Comparison of ENCODE assay signal across 8 mouse cellular contexts in genomic region chr5:122653446-122654267, GRCm38 (mm10). TPM values are rescaled to one million over a fixed set of nuclear protein-coding genes. Genes with fewer than 3 reads are reported as not detected.
DNase-seq lines count a peak whose midpoint lies in the region; ATAC-seq and TF ChIP-seq lines count a peak whose summit lies in the region.

No protein-coding gene starts in this region.

- peak; percentile 80 for ATAC-seq in hindbrain, embryonic 12.5 days (ENCODE audit: low FRiP score)
- ATAC-seq in midbrain, embryonic 11.5 days (ENCODE audit: low FRiP score): peak; percentile 89

- H3K27ac ChIP-seq in MEL (ENCODE audit: control insufficient read depth, low read depth, low read length): peak overlapping the region; percentile 37
- peak overlapping the region; percentile 83 for H3K27ac ChIP-seq in hindbrain, embryonic 12.5 days
- H3K27ac ChIP-seq in midbrain, embryonic 11.5 days (ENCODE audit: low read depth, low read length): peak overlapping the region; percentile 67

- peaks cover 20 to 38% of the 10 kb centered on the region in 2 experiments for H3K4me1 ChIP-seq in MEL (ENCODE audit: control insufficient read depth in 1 of 2, insufficient read depth in 2 of 2, low read length in 2 of 2)
- H3K4me1 ChIP-seq in hindbrain, embryonic 12.5 days: peaks cover 24% of the 10 kb centered on the region
- H3K4me1 ChIP-seq in midbrain, embryonic 11.5 days (ENCODE audit: control insufficient read depth, insufficient read depth, low read length): peaks cover 27% of the 10 kb centered on the region

- peaks cover 20% of the 10 kb centered on the region for H3K79me2 ChIP-seq in MEL (ENCODE audit: control insufficient read depth, insufficient read depth, low read length, poor library complexity)

- H3K36me3 ChIP-seq in MEL (ENCODE audit: control insufficient read depth in 1 of 2, insufficient read depth in 2 of 2, low read length in 2 of 2): peaks cover 0 to 36% of the 10 kb centered on the region in 2 experiments; a peak in 3 of 4 replicates
- H3K36me3 ChIP-seq in hindbrain, embryonic 12.5 days: no peaks in the 10 kb centered on the region
- no peaks in the 10 kb centered on the region for H3K36me3 ChIP-seq in midbrain, embryonic 11.5 days (ENCODE audit: control insufficient read depth, insufficient read depth, low read length)

- peak; percentile 43 to 52 for DNase-seq in layer of hippocampus, adult 8-10 months (ENCODE audit: low spot score in 2 of 2)
- DNase-seq in layer of hippocampus, postnatal 14 days (ENCODE audit: low spot score in 2 of 2): no peak
- no peak for DNase-seq in MEL (ENCODE audit: low read depth, low spot score)
- peak; percentile 74 to 75 for DNase-seq in cerebellum, postnatal 25 days
- DNase-seq in midbrain, embryonic 11.5 days (ENCODE audit: low spot score, missing footprints): peak; percentile 94
- no peak for DNase-seq in adrenal gland, postnatal 10 days
- DNase-seq in c-Kit-positive CD71-positive TER-119-positive erythroid progenitor cells, embryonic 14.5 days (ENCODE audit: low spot score): no peak

- H3K9ac ChIP-seq in MEL (ENCODE audit: control insufficient read depth, low read depth, low read length, poor library complexity, severe bottlenecking): peak overlapping the region; percentile 12; the same call in 1 of the 2 replicates
- H3K9ac ChIP-seq in hindbrain, embryonic 12.5 days: 0 out of 2 replicates have a peak overlapping the region, but pooled peaks have one; percentile 0
- H3K9ac ChIP-seq in midbrain, embryonic 11.5 days (ENCODE audit: low read length): peak overlapping the region; percentile 43

- WGBS in hindbrain, embryonic 12.5 days: 21% methylated on average over 15 of the region's 15 CpGs
- WGBS in midbrain, embryonic 11.5 days: 27% methylated on average over 15 of the region's 15 CpGs

- no peaks in the 10 kb centered on the region for H3K27me3 ChIP-seq in MEL (ENCODE audit: control insufficient read depth in 1 of 2, insufficient read depth in 2 of 2, low read length in 2 of 2)
- H3K27me3 ChIP-seq in hindbrain, embryonic 12.5 days: no peaks in the 10 kb centered on the region
- no peaks in the 10 kb centered on the region for H3K27me3 ChIP-seq in midbrain, embryonic 11.5 days (ENCODE audit: control insufficient read depth, insufficient read depth, low read length)

- no peak for TF ChIP-seq RAD21 in MEL (IDR thresholded peaks at IDR 0.05; ENCODE audit: low read depth, low read length)

- no peaks in the 10 kb centered on the region for H3K9me3 ChIP-seq in MEL (replicated peaks; ENCODE audit: insufficient read depth, low read length)
- H3K9me3 ChIP-seq in hindbrain, embryonic 12.5 days (replicated peaks): no peaks in the 10 kb centered on the region
- H3K9me3 ChIP-seq in midbrain, embryonic 11.5 days (ENCODE audit: control insufficient read depth, low read length): no peaks in the 10 kb centered on the region

- no peak for TF ChIP-seq POLR2A in MEL (IDR thresholded peaks at IDR 0.05; ENCODE audit: control insufficient read depth in 1 of 2, insufficient read depth in 1 of 2, low read depth in 1 of 2, low read length in 2 of 2, poor library complexity in 1 of 2)

- H3K4me2 ChIP-seq in hindbrain, embryonic 12.5 days (replicated peaks): 0 out of 2 replicates have a peak overlapping the region, but pooled peaks have one; percentile 7
- peak overlapping the region; percentile 6; the same call in 1 of the 2 replicates for H3K4me2 ChIP-seq in midbrain, embryonic 11.5 days

- TF ChIP-seq CTCF in MEL (IDR thresholded peaks at IDR 0.05 in 2 of 3, conservative IDR thresholded peaks at IDR 0.05 in 1 of 3; ENCODE audit: control insufficient read depth in 1 of 3, insufficient read depth in 1 of 3, low read depth in 2 of 3, low read length in 3 of 3, poor library complexity in 1 of 3, severe bottlenecking in 1 of 3): no peak

- H3K4me3 ChIP-seq in MEL (ENCODE audit: control insufficient read depth in 1 of 2, insufficient read depth in 1 of 2, low read depth in 2 of 2, low read length in 2 of 2): no peak overlapping the region
- H3K4me3 ChIP-seq in hindbrain, embryonic 12.5 days: no peak overlapping the region
- H3K4me3 ChIP-seq in midbrain, embryonic 11.5 days (ENCODE audit: low read depth, low read length): no peak overlapping the region

- no peak for TF ChIP-seq EP300 in MEL (IDR thresholded peaks at IDR 0.05; ENCODE audit: low read depth in 1 of 2, low read length in 2 of 2)

TF ChIP-seq in MEL, 35 proteins besides CTCF, POLR2A, EP300 and RAD21:
- no peak for TF ChIP-seq USF2 (IDR thresholded peaks at IDR 0.05; ENCODE audit: borderline replicate concordance in 1 of 2, insufficient read depth in 1 of 2, low read depth in 1 of 2, low read length in 2 of 2)
- TF ChIP-seq SMC3 (IDR thresholded peaks at IDR 0.05; ENCODE audit: low read depth, low read length): no peak
- no peak for TF ChIP-seq TBP (IDR thresholded peaks at IDR 0.05; ENCODE audit: low read depth, low read length)
- no peak for TF ChIP-seq ETS1 (IDR thresholded peaks at IDR 0.05; ENCODE audit: low read depth, low read length)
- no peak for TF ChIP-seq NELFE (IDR thresholded peaks at IDR 0.05; ENCODE audit: low read depth, low read length)
- TF ChIP-seq JUND (IDR thresholded peaks at IDR 0.05; ENCODE audit: low read depth, low read length): no peak
- TF ChIP-seq MXI1 (IDR thresholded peaks at IDR 0.05; ENCODE audit: low read depth, low read length): no peak
- TF ChIP-seq ELF1 (IDR thresholded peaks at IDR 0.05; ENCODE audit: low read depth, low read length): no peak
- TF ChIP-seq MEF2A (IDR thresholded peaks at IDR 0.05; ENCODE audit: extremely low read depth, insufficient replicate concordance, low read depth, low read length, poor library complexity, severe bottlenecking): no peak
- no peak for TF ChIP-seq BHLHE40 (IDR thresholded peaks at IDR 0.05; ENCODE audit: borderline replicate concordance, low read depth, low read length)
- no peak for TF ChIP-seq ZKSCAN1 (IDR thresholded peaks at IDR 0.05; ENCODE audit: low read depth, low read length)
- no peak for TF ChIP-seq ZMIZ1 (IDR thresholded peaks at IDR 0.05; ENCODE audit: low read depth, low read length)
- TF ChIP-seq SIN3A (IDR thresholded peaks at IDR 0.05; ENCODE audit: low read length): no peak
- no peak for TF ChIP-seq TCF12 (IDR thresholded peaks at IDR 0.05; ENCODE audit: low read depth, low read length)
- no peak for TF ChIP-seq UBTF (IDR thresholded peaks at IDR 0.05; ENCODE audit: borderline replicate concordance, insufficient read depth, low read depth, low read length)
- TF ChIP-seq MYC (IDR thresholded peaks at IDR 0.05; ENCODE audit: low read depth, low read length): no peak
- no peak for TF ChIP-seq RCOR1 (IDR thresholded peaks at IDR 0.05; ENCODE audit: low read depth, low read length)
- no peak for TF ChIP-seq ZC3H11A (IDR thresholded peaks at IDR 0.05; ENCODE audit: low read depth, low read length)
- TF ChIP-seq MYB (IDR thresholded peaks at IDR 0.05; ENCODE audit: low read depth, low read length): no peak
- no peak for TF ChIP-seq POLR2AphosphoS5 (IDR thresholded peaks at IDR 0.05; ENCODE audit: borderline replicate concordance, low read depth, low read length)

RNA-seq across cellular contexts. Expression of gene P2rx7, which starts 9.9 kb away (rescaled TPM):
- 10 to 100 TPM; 10.3 to 16.4 (median 13.1) TPM for total RNA-seq in layer of hippocampus, adult 8-10 months (2022)
- 1 to 10 TPM; 7.8 TPM for total RNA-seq in layer of hippocampus, postnatal 14 days (2021)
- 25.3 and 29.3 TPM in 2 replicates for total RNA-seq in MEL (2012; rRNA removed)
- 100 to 1,000 TPM in 1 of 2 experiments, 10 to 100 TPM in 1; 40.8 to 254 TPM for polyA plus RNA-seq in MEL (2012; ENCODE audit: insufficient read depth in 1 of 2, insufficient read length in 2 of 2, low read depth in 1 of 2, low replicate concordance in 2 of 2, missing spikeins in 1 of 2)
- 3.3 and 4.0 TPM in 2 replicates for polyA plus RNA-seq in hindbrain, embryonic 12.5 days (2016; fragmentation: Nextera tagmentation; extraction: Ambion mirVana)
- 0.63 and 0.92 TPM in 2 replicates for polyA plus RNA-seq in midbrain, embryonic 11.5 days (2014; fragmentation: Nextera tagmentation; extraction: Ambion mirVana)
- 1 to 10 TPM; 3.2 to 5.1 TPM for total RNA-seq in adrenal gland, postnatal 10 days (2021)

RNA-seq across cellular contexts. Expression of gene Ift81, which starts 39.3 kb away (rescaled TPM):
- total RNA-seq in layer of hippocampus, adult 8-10 months (2022): 10 to 100 TPM; 40.2 to 59.2 (median 48.5) TPM
- total RNA-seq in layer of hippocampus, postnatal 14 days (2021): 10 to 100 TPM; 31.0 to 31.1 TPM
- 1.5 TPM in 2 replicates for total RNA-seq in MEL (2012; rRNA removed)
- polyA plus RNA-seq in MEL (2012; ENCODE audit: insufficient read depth in 1 of 2, insufficient read length in 2 of 2, low read depth in 1 of 2, low replicate concordance in 2 of 2, missing spikeins in 1 of 2): 1 to 10 TPM in 1 of 2 experiments, not detected in 1; 1.9 TPM
- 60.6 and 62.0 TPM in 2 replicates for polyA plus RNA-seq in hindbrain, embryonic 12.5 days (2016; fragmentation: Nextera tagmentation; extraction: Ambion mirVana)
- polyA plus RNA-seq in midbrain, embryonic 11.5 days (2014; fragmentation: Nextera tagmentation; extraction: Ambion mirVana): 48.5 and 50.5 TPM in 2 replicates
- 10 to 100 TPM; 19.0 to 20.4 TPM for total RNA-seq in adrenal gland, postnatal 10 days (2021)

RNA-seq across cellular contexts. Expression of gene P2rx4, which starts 53.7 kb away (rescaled TPM):
- total RNA-seq in layer of hippocampus, adult 8-10 months (2022): 10 to 100 TPM; 16.6 to 28.6 (median 20.2) TPM
- 10 to 100 TPM; 11.0 to 11.4 TPM for total RNA-seq in layer of hippocampus, postnatal 14 days (2021)
- total RNA-seq in MEL (2012; rRNA removed): 14.7 and 15.2 TPM in 2 replicates
- 10 to 100 TPM in 1 of 2 experiments, not detected in 1; 30.9 TPM for polyA plus RNA-seq in MEL (2012; ENCODE audit: insufficient read depth in 1 of 2, insufficient read length in 2 of 2, low read depth in 1 of 2, low replicate concordance in 2 of 2, missing spikeins in 1 of 2)
- polyA plus RNA-seq in hindbrain, embryonic 12.5 days (2016; fragmentation: Nextera tagmentation; extraction: Ambion mirVana): 15.2 and 15.4 TPM in 2 replicates
- polyA plus RNA-seq in midbrain, embryonic 11.5 days (2014; fragmentation: Nextera tagmentation; extraction: Ambion mirVana): 6.8 and 7.7 TPM in 2 replicates
- 10 to 100 TPM; 29.5 to 32.4 TPM for total RNA-seq in adrenal gland, postnatal 10 days (2021)

Comparison
In these comparisons a context has a peak if more than half of its experiments do, and no peak if none do; other contexts are left out.
1. DNase-seq: peak in layer of hippocampus, adult 8-10 months (2 of 2), cerebellum, postnatal 25 days (2 of 2) and midbrain, embryonic 11.5 days (single experiment); none in layer of hippocampus, postnatal 14 days (0 of 2), MEL (single experiment), adrenal gland, postnatal 10 days (single experiment) and c-Kit-positive CD71-positive TER-119-positive erythroid progenitor cells, embryonic 14.5 days (single experiment).
2. Peak in every context shown above with its lines, with median percentiles within 50 percentile points of each other: H3K27ac ChIP-seq and H3K9ac ChIP-seq.